Mouse (Mus musculus) testis, postnatal 10 days (tissue): ENCODE measurements around the gene 2310011J03Rik.

Source experiments
- DNase-seq: peaks from one replicate; pipeline ENCODE4 v3.0.0; 2021; ENCODE audit warnings: low spot score

Gene 2310011J03Rik

DNA sequence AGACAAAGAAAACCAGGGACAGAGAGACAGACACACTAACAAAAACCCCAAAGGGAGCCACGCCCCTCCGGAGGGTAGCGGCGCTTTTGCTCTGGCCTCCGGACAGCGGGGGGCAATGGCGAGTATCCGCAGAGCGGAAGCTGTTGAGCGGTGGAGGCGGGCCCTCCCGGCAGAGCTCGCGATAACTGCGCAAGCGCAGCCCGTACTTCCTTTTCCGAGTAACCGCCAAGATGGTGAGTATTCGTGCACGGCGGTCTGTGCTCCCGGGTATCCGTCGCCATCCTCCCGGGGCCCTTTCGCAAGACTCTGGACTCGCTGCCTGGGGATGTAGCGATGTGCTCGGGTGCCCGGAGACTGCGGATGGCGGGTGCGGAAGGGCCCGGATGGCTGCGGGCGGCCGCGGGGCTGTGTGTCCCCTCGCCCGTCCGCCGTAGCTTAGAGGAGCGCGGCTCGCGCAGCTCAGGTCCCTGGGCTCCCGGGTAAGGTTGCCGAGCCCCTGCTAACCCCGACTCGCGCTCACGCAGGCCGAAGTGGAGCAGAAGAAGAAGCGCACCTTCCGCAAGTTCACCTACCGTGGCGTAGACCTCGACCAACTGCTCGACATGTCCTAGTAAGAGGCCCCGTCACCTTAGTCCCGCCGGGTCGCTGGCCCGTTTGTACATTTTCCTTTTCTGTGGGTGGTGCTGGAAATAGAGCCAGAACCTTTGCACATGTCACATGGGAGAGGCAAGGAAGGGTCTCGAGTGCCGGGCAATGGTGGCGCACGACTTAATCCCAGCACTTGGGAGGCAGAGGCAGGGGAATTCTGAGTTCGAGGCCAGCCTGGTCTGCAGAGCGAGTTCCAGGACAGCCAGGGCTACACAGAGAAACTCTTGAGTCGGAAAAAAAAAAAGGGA is 27.8 kb downstream of the 2310011J03Rik start, which contains the start of gene Rps15:
TSS of gene Rps15 (plus strand) at position 203 of the 896 bp plus-strand sequence.
- DNase-seq: peak; percentile 97

DNA sequence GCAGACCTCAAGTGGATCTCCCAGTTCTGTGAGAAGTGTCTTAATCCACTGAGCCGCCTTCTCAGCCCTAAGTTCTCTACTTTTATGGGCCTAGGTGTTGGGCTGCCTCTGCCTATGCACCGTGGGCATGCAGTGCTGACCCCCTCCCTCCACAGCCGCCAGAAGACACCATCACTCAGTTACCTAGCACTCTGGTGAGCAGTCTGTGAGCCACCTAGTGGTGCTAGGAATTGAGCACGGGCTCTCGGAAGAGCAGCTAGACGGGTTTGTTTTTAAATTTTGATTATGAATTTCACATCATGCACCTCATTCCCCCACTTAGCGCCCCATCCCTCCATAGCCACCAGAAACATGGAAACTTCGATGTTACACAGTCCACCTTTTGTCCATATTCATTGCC is 31.7 kb downstream of the 2310011J03Rik start:
- no peak for DNase-seq

DNA sequence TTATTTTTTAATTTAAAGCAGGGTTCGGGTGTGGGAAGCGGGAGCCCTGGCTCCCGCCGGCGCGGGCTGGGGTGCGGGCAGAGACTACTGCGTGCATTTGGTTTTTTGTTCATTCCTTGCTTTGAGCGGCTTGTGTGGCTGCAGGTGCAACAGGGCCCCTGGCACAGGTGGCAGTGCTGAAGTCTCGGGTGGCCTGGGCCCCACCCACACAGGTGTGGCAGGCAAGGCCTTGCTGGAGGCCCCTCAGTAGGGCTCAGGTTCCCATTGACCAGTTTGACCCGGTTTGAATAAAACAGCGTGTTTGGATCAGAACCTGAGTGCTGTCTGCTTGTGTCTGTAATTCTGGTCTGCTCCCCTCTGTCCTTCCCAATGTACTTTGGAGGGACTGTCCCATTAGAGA is 32.2 kb downstream of the 2310011J03Rik start:
- no peak for DNase-seq

DNA sequence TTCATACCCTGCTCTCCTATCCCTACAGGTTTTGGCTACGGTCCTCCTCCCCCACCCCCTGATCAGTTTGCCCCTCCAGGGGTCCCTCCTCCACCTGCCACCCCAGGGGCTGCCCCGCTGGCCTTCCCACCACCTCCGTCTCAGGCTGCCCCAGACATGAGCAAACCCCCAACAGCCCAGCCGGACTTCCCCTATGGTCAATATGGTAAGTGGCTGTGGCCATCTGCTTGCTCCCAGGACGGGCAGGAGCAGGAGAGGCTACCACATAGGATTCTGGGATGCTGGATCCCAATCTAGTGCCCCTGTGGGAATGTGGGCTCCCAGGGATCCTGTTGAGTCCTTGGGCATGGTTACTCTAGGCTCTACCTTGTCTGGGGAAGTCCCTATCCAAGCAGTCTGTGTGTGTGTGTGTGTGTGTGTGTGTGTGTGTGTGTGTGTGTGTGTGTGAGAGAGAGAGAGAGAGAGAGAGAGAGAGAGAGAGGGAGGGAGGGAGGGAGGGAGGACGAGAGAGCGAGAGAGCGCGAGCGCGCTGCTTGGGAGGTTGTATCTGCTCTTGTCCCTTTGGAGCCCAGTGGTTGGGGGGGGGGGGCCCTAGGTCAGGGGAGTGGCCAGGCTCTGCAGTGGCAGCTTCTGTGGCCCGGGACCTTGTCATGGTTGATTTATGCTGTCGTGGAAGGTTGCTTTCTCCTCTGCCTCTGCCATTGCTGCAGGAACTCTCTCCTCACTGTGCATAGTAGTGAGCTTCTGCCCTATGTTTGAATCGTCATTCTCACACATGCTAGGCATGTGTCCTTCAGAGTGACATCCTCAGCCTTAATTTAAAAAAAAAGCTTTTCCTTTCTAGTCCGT is 34.9 kb downstream of the 2310011J03Rik start:
- no peak for DNase-seq

DNA sequence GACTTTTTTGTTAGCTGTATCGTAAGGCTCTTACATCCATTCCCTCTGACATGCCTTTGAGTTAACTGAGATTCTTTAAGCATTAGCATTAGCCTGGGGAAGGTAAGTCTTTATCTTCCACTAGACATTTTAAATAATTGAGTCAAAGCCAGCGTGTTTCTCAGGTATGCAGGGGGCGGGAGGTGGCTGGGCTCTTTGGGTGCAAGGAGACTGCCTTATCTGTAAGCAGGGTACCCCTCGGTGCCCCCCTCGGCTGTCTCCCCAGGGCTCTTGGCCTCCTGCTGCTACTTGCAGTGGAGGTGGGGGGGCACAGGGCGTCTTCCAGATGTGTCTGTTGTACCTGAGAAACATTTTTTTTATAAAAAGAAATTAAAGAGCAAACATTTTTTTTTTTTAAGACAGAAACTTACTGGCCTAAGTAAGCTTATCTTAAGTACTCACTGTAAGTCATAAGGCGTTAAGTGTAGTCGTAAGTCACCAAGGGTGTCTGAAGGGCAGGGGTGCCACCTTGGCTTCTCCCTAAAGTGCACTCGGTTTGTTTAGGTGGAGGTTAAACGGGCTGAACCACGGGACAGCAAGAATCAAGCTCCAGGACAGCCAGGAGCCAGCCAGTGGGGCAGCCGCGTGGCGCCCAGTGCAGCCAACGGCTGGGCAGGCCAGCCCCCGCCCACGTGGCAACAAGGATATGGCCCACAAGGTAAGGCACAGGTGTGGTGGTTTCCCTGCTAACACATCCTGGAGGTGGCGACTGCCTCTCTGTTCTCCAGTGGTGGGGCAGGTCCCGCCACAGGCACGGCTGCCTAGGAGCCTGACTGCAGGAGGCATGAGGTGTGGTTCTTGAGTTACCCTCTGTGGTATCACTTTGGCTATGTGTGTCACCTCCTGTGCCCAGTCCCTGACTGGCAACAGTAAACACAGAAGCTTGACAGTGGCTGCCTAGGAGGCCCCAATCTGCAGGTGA is 37.6 kb downstream of the 2310011J03Rik start:
- no peak for DNase-seq

DNA sequence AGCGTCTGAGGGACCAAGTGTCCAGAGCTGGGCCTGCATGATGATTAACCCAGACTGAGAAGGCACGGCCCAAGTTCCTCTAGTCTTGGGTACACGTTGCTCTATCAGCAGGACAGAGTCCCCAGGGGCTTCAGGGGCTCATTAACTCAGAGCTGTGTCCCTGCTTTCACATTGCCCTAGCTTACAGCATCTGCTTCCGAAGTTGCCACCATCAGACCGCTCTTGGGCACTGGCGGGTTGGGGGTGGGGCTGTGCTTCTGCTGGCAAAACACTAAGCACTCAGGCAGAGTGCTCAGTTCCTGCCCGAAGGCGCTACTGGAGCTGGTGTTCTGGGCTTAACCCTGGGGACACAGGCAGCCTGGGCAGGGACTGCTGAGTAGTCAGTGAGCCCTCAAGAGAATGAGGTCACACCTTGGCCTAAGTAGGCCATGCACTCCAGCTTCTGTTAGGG is 38.4 kb downstream of the 2310011J03Rik start:
- DNase-seq: no peak

DNA sequence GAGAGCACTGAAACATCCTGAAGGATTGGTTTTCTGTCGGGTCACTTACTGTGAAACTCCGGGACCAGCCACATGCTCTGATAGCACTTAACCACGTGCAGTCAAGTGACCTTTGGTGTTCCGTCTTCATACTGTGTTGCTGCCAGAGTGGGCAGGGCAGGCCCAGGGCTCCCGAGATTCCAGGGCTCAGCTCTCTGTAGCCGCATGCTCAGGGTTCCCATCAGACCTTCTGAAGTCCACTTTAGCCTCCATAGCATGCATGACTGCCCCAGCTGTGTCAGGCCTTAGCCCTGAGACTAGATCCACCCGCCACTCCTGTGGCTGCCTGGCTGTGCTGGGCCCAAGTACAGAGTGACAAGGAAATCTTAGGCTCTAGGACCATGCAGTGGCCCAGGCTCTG is 39.0 kb downstream of the 2310011J03Rik start:
- no peak for DNase-seq

DNA sequence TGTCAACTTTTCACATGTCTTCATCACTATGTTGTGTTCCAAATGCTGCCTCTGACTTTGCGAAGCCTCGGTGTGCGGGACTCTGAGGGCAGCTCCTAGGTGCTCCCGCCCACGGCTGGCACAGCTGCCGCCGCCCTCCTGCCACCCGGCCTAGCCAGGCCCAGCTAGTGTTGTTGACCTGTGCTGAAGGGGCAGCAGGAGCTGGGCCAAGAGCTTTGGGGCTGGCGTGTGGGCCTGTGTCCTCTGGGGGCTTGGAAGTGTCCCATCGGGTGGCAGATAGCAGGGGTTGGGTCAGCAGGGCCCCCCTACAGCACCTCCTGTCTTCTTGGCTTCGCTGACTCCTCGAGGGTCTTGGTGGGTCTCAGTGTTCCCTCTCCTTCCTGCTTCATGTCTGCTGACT is 41.1 kb downstream of the 2310011J03Rik start:
- DNase-seq: no peak

DNA sequence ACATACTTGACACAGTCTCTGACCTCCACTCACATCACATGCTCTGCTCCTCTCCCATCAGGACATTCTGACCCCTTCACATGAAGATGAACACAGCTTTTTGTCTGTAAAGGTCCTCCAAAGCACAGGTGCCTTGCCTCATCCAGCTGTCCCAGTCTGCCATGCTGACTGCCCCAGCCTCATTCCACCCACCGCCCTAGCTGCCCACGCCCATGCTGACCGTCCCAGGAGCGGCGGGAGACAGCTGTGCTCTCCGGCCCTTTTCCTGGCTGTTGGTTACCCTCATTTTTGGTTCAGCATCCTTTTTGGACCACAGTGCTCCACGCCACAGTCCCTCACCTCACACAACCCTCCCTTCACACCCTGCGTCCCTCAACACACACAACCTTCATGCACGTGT is 41.9 kb downstream of the 2310011J03Rik start:
- no peak for DNase-seq

DNA sequence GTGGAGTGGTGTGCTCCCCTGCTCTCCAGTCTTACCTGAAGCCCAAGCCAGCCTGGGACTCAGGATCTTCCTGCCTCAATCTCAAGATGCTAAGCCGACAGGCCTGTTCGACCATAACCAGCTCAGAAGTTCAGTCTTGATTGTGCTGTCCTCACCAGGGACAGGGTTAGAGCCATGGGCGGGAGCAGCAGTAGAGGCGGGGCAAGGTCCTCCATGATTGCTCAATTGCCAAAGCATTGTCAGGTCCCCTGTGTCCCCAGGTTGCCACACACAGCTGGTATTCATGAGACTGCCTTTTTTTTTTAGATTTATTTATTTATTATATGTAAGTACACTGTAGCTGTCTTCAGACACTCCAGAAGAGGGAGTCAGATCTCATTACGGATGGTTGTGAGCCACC is 44.1 kb downstream of the 2310011J03Rik start:
- no peak for DNase-seq

DNA sequence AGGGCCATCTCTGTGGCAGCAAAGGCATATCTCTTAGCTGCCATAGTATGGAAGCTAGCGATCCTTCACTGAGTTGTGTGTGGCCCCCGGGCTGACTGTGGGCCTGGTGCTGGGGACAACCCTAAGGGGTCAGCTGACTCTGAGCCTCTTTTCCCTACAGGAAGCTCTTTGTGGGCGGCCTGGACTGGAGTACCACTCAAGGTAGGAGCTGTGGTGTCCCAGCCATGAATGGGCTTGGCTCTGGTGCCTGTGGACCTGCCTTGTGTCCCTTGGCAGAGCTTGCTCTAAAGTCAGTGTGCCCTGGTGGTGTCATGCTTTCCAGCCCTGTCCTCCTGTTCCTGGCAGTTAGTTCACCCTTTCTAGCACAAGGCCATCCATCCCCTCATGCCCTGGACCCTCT is 46.5 kb downstream of the 2310011J03Rik start:
- DNase-seq: no peak

DNA sequence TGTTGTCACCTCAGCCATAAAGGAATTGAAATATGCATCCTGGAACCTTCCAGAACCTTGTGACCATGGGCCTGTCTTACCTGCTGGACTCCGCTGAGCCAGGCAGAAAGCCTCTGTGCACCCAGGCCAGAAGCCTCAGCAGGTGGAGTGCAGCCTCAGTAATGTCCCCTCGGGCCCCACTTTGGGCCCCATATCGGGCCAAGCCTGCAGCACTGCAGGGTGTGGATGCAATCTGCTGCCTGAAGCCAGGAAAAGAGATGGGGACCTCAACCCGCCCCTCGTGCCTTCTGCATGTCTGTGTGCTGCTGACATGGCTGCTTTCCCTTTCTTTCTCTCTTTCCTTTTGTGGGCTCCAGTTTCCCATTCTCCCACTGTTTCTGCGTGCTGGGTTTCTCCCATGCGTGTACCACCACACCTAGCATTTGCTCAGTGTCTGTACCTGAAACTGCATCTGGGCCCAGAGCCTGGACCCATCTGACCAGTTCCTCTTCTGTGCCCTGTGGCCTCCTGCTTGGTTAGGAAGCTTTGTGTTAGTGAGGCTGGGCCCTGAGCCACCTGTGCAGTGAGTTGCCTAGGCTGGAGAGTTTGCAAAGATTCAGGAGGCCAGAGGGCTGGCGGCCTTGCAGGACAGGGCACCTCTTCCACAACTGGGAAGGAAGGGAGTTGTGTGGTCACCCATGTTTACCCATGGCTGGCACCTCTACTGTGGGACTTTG is 48.3 kb downstream of the 2310011J03Rik start:
- no peak for DNase-seq

DNA sequence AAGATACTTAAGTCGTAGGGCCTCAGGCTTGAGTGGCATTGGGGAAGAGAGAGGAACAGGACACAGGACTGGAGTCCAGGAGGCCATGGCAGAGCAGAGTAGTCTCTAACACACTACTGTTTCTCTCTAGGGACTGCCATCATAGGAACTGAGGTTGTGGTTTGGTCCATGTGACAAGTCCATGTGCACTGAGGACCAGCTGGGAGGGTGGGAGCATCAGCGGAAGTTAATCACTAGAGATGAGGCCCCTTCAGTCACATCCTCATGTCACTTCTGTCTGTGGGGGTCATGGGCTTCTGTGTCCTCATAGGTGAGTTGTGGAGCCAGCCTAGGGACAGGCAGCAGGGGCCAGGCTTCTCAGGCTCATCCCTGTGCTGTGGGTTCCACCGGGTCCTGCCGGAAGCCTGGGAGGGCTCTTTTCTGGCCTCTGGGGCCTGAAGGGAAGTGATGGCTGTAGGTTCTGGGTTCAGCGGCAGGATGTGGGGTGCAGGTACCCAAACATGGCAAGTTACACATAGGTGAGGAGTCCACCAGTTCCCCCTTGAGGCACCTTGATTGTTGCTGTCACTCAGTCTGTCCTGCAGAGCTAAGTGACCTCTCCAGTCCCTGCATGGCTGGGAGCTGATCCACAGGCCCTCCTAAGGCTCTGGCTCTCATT is 49.0 kb downstream of the 2310011J03Rik start:
- DNase-seq: no peak

DNA sequence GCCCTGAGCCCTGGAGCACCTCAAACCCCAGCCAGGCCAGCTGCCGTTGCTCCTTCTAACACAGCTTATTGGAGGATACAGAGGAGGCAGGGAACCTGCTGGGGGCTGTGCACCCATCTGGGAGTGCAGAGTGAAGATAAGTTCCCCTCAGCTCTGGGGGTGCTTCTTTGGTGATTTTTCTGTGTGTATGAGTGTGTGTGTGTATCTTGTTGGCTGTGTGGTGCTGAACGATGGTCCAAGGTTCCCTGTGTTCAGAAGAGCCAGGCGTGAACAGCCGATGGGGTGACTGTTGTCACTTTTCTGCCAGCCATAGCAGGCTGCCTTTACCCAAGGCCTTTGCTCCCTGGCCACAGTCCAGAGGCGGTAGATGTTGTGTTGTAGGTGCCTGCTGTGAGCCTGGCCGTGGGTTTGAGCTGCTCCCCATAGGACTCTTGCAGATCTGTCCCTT is 49.6 kb downstream of the 2310011J03Rik start:
- DNase-seq: no peak

DNA sequence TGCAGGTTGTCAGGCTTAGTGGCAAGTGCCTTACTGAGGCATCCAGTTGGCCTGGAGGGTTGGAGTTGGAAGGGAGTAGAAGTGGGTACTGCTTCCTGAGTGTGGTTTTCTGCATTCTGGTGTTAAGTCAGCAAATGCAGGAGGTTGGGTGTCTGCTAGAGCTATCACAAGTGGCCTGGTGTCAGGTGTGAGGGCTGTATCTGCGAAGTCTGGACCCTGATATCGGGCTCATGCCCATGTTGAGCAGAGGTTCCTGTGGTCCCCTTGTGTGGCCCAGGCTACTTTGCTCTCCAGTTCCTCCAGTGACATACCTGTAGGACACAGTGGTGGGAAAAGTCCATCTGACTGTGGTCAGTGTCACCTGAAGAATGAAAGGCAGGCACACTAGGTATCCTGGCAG is 50.2 kb downstream of the 2310011J03Rik start:
- no peak for DNase-seq
